Mouse (Mus musculus): ENCODE results near the gene Col26a1.

- TF ChIP-seq CTCF (IDR thresholded peaks at IDR 0.05; ENCODE audit: control insufficient read depth, insufficient read depth, insufficient read length) (no peak), CEBPB (IDR thresholded peaks at IDR 0.05; ENCODE audit: low read depth) (no peak), USF1 (IDR thresholded peaks at IDR 0.05; ENCODE audit: low read depth) (no peak), MAX (IDR thresholded peaks at IDR 0.05) (no peak), MYOG (IDR thresholded peaks at IDR 0.05; ENCODE audit: control insufficient read depth, extremely low read depth, insufficient read length) (no peak), MYOD1 (IDR thresholded peaks at IDR 0.05; ENCODE audit: control insufficient read depth, insufficient read length, low read depth) (no peak)
Measured at GRCm38 (mm10) chr5:136886957-136887356, 3.9 kb upstream of the Col26a1 start.
